Mouse (Mus musculus) megakaryocyte, adult 5-6 weeks (primary cell): Measurements from ENCODE around the gene Ninj1. TPM values are rescaled to one million over a fixed set of nuclear protein-coding genes. Genes with fewer than 3 reads are reported as not detected.
A peak's percentile ranks its signal among the peaks of the same experiment; 100 is the strongest.

Source experiments
- ATAC-seq: 2 replicates; pipeline ENCODE4 v1.8.0; 2016; ENCODE audit warnings: mild to moderate bottlenecking, inconsistent platforms; ENCODE audit not compliant: poor library complexity, severe bottlenecking
- total RNA-seq, 2 experiments: library from RNA; stranded (forward) in 1 of 2; stranded (reverse) in 1 of 2; fragments of 153-499, 151-499 nt in 1 of 2; fragments of 221-1000, 200-1000 nt in 1 of 2; gene quantifications; 2 replicates each; pipeline versions ENCODE4 v1.2.3 to v1.2.4; 2015 to 2017

Gene Ninj1
- total RNA-seq, 2 experiments from 2014 or later = 48.2 to 76.1 TPM

DNA sequence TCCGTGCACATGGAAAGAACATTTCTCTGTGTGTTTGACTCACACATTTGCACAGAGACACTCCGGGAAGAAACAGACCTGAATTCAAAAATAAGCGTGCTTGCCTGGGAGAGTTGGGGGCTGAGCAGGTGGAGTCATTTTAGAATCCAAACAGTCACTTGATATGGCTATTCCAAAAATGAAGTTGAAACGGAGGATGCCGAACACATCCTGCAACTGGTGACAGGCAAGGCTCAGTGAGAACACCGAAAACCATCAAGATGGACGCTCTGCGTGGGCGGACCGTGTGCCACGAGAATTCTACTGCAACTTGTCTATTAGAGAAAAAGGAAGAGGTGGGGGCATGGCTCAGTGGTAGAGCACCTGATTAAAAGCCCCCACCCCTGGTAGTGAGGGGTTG is 16.7 kb upstream of the Ninj1 start:
- ATAC-seq = no peak

DNA sequence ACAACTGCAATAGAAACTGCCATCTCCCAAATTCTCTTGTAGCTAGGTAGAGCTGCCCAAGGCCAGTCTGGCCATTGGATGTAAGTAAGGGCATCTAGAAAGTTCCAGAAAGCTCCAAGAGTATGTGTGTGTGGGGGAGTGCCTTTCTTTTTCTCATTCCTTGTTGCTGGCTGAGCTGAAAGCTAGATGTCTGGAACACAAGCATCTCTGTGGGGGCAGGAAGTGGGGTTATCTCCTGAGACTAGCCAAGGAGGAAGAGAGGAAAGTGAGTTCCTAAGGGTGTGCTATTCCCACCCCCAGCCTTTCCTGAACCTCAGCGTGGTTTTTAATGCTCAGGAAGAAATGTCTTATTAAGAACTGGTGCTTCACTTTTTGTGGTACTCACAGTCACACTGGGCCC is 15.6 kb upstream of the Ninj1 start:
- ATAC-seq = no peak

DNA sequence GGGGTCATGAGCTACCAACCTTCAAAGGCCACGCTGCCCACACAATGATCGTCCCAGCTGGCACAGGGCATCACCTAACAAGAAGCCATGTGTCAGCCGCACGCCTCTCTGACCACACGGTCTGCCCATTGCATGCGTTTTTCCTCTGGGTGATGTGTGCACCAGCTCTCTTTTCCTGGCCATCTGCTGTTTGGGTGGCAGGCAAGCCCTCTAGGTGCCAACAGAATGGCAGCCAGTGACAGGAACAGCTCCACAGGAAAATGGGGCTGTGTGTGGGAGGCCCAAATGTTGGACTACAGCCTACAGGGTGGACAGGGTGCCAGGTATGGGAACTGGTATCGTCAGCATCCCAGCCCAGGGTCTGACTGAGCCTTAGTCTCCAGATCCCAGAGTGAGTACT is 14.9 kb upstream of the Ninj1 start:
- no peak for ATAC-seq

DNA sequence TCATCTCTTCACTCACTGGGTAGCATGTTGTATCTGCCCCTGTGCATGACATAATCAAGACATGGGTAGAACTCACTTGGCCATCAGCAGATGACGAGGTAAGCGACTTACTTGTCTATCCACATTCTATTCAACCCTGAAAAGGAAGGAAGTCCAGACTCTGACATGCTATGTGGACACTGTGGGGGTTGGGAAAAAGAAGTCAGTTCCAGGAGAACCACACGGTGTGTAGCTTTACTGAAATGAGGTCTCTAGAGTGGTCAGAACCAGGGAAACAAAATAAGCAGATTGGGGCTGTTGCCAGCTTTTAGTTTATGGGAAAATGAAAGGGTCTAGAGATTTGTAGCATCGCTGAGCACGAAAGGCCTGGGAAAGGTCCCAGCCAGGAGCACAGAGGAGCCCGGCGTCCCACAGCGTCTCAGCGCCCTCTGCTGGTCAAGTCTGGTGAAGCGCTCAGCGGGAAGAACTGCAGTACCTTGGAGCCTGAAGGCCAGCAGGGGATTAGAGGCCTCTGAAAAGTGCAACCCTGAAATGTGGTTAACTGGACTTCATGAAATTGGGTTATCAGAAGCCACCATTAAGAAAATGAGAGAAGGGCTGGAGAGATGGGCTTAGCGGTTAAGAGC is 14.2 kb upstream of the Ninj1 start:
- ATAC-seq = peak; percentile 93

DNA sequence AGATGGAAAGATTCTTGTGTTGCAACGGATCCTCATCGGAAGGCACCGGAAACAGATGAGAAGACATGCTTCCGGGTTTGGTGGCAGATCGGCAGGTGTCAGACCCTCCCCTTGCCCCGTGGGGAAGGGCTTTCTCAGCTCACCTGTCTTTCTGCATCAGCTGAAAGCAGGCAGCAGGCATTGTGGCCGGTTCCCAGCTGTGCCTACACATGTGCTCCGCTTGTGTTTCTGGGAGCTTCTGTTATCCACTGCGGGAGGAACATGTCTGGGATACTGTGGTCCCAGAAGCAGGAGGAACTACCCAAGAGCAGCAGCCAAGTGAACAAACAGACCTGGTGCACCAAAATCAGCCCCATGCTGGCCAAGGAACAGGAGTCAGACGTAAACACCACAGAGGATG is 11.8 kb upstream of the Ninj1 start:
- ATAC-seq = no peak

DNA sequence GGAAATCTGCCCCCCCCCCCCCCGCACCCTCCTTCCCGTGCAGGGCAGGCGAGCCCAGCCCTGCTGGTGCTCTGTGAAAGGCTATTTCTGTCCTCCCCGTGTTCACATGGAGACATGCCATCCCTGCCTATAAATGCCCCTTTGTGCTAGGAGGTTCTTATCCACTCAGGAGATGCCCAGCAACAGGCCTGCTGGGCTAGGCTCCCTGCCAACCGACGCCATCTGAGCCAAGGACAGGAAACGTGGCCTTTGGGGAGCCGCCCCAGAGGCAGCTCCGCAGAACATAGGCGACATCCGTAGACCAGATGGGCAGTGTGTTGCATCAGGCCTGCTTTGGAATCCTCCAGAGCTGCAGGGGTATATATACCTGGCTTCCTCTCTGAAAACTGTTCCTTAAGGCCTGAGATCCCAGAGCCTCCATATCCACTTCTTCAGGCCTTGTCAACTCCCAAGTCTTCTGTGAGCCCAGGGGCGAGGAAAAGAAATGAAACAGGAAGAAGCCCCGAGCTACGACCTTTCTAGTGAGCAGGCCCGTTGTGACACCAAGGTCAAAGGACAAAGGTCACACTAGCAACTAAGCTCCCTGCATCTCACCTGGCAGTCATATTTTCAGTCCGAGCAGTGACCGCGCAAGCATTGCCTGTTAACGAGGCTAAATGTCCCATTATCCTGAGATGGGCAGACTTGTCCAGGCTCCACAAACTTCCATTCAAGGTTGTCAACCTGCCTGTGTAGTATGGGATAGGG is 8.3 kb upstream of the Ninj1 start:
- peak; percentile 62 for ATAC-seq

DNA sequence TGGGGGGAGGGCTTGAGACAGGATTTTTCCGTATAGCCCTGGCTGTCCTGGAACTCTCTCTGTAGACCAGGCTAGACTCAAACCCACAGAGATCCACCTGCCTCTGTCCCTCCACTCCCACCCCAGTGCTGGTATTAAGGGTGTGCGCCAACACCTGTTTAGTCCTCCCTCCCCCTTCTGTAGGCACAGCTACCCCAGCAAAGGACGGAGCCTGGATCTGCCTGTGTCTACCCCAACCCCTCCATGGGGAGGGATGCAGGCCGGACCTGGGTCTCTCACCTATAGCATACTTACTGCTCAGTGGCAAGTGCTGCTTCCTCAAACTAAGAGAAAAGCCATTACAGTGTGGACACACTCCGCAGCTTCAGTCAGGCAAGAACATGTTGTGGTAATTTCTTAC is 7.0 kb upstream of the Ninj1 start:
- ATAC-seq = no peak

DNA sequence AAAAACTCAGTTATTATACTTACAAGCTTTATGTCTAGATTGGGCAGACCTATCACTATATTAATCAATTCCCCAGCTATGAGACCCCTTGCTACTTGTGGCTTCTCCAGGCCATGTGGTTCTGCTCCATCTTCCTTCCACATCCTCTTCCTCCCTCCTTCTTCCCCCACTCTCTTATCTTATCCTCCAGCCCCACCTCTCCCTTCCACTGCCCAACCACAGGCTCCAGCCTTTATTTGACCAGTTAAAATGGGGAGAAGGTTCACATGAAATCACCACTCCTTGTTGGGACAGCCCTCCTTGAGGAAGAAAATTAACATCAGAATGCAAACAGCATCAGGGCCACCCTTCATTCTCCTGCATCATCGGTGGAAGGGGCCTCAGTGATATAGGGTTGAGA is 6.6 kb upstream of the Ninj1 start:
- no peak for ATAC-seq

DNA sequence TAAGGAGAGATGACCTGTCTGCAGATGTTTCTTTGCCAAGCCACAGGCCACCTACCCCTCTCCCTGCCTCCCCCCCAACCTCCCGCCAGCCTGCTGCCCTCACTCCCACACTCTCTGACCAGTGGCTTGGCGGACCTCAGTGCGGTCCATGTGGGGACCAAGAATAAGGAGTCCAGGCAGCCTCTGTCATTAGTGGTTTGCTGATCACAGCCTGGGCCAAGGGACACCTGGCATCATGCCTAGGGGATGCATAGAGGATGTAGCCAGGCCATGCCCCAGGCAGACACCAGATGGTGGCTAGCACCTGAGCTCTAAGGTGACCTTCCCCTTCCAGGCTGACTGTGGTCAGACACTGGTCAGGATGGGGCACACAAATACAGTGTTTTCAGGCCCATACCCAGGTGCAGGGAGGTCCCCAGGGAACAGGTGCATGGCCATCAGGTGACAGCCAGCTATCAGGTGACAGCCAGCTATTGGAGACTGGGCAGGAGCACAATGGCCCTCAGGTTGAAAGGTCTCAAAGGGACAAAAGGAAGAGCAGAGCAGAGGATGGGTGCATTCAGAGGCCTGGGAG is 5.8 kb upstream of the Ninj1 start:
- no peak for ATAC-seq

DNA sequence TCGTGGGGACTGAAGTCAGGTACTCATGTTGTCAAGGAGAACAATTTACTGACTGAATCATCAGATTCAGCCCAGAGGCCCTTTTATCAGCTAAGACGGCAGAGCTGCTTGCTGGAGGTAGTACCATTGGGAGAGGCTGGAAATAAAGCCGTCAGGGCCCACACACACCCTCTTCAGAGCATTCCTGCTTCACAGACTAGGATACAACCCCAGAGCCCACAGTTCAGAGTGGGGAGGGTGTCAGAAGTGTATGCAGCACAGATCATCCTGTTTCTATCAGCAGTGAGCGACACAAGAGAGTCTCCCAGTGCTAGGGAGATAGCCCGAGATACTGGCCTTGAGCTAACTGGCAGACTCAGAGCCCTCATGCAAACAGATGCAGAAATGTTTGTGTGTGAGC is 4.1 kb upstream of the Ninj1 start:
- no peak for ATAC-seq

DNA sequence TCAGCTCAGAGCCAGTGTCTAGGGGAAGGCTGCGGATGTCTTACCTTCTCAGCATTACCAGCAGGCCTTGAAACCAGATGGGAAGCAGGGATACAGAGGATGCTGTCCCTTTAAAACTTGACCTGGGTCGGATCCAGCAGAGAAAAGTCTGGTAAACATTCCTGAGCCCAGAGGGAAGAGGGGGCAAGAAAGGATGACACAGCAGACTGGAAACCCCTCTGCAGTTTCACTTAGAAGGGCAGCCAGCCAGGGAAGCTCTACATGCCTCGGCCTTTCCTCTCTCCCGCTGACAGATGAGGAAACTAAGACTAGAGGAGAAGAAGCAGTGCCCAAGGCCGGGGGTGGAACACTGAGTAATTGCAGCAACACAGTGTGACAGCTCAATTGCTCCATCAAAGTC is 3.6 kb upstream of the Ninj1 start:
- ATAC-seq = no peak

DNA sequence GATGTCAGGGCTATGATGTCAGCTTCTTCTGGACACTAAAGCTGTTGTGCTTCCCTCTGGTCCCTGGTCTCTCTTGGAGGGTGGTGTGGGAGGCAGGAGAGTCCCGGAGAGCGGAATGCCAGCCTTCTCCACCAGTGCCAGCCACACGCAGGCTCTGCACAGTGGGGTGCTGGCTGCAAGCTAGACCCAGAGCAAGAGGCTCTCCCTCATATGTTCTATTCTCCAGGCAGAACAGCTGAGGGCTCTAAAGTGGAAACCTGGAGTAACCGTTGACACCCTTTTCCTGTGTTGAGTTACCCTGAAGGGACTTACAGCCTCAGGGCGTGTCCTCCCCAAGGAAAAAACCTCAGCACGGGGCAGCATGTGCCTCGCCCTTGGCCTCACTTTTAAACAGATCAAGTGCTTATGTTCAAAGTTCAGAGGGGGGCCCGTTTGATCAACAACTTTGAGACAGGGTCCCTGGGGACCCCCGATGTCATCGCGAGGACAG is 442 bp upstream of the Ninj1 start:
- ATAC-seq = no peak

DNA sequence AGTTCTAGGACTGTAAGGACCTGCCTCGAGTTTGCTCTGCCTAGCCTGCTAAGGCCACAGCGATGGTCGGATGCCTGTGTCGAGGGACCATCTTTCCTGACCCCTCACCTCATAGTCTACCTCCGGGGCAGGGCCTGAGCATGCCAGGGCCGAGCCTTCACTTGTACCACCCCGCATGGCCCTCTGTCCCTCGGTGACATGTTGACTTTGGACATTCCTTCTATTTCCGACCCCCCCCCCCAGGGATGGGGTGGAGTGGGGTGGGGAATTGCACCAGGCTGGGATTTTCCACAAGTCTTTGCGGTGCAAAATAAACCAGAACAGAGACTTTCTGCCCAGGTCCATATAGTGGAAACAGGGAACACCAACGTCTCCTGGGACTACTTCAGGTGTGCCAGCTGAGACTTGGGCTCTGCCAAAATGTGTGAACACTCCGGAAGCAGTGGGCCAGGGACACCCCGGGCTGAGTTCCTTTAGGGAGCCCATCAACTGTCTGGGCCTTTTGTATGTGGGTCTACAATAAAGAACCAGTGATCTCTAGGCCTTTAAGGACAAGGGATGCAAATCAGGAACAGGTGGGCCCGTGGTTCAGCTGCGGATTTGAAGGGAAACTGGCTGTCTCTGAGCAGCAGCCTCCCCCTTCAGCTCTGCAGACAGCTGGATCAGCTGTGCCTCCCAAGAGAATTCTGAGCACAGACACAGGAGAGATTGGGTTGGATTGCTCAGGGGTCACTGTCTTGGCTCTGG is 1.1 kb downstream of the Ninj1 start:
- ATAC-seq = no peak

DNA sequence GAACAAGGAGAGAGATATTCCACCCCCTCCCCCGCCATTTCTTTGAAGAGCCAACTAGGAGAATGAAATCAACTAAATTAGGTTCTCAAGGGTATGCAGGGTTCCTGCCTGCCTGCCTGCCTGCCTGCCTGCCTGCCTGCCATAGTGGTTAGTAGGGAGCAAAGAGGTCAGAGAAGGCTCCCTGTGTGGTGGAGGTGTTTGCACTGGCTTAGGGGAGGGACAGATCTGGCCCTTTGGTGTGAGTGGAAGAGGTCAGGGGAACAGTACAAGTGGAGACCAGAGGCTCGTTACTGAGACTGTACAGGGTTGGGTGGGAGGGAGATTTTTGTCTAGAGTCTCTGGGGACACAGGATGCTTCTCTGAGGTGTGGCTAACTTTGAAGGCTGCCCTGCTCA is 1.7 kb downstream of the Ninj1 start:
- no peak for ATAC-seq

DNA sequence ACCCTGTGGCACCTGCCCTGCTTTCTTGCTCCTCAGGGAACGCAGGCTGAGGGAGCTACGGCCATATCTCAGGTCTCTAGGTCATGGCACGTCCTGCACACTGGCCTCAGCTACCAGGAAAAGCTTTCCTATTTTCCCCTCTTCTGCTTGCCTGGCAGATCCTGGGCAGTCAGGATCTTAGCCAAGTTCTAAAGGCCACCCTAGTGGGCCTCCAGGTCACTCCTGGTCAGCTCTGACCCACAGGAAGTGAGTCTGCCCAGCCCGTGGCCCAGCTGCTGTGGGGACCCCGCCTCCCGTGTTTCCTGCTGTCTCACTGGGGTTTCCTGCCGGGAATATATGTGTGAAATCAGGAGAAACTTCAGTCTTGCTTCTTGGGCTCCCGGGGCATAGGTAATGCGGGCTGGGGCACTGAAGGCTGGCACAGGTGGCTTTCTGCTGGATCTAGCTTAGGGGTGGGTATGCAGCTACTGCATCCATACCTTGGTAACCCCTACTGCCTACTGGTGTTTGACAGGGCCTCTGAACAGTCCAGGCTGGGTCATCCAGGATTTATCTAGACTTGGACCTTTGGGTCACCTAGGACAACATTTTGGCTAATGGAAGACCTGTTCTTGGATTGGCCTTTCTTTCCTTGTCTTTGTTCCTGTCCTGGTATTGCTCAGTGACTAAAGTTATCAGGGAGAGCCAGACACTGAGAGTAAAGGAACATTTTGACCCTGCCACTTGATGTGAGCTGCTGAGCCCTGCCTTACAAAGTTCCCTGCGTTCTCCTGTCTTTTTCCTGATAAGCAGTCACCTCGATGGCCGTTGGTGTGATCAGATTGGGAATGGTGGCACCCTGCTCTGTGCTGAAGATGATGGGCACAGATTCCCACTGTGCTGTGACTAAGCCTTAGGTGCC is 2.9 kb downstream of the Ninj1 start:
- no peak for ATAC-seq

DNA sequence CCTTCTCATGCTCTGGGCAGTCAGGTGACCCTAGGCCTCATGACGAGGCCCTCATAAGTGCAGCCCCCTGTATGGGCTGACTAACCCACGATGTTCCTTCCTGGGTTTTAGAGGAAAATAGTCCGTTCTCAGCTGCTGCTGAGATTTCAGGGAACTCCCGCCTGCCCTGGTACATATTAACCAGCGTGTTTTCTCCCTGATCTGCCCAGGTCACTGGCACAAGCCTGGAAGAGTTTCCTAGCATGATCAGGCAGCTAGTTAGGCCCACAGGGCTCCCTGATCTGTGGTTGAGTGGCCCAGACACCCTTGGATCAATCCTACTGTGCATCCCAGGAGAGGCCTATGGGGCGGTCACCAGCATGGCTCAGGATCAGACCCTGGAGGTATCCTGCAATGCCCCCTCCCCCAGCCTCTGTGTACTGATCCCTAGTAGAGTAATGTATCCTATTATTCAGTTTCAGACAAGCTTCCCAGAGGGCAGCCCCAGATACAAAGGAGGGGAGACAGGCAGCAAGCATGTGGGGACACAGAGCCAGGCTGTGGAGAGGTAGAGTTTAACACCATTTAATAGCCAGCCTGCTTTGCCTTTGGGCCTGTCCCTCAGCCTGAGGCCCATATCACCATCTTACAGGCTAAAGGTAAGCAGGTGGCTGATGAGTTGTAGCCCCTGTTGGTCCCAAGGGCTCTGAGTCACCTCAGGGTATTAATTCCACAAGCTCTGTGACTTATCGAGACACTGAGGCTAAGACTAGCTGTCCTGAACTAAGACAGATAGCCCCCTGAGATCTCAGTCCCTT is 3.8 kb downstream of the Ninj1 start:
- no peak for ATAC-seq

DNA sequence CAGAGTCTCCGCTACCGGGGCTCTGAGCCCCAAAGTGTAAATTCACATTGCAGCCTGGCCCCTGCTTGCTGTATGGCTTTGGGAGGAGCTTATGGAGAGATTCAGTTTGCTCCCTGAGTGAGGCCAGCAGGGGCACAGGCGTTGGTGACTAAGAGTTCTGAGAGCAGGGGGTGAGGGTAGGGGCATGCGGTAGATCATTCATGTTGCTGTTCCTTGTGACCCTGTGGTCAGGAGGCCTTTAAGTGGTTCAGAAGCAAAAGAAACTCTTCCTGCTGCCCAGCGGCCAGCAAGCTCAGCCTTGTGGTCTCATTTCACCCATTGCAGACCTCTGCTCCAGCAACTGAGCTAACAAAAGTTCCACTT is 4.4 kb downstream of the Ninj1 start:
- ATAC-seq = peak; percentile 4; the same call in 1 of the 2 replicates

DNA sequence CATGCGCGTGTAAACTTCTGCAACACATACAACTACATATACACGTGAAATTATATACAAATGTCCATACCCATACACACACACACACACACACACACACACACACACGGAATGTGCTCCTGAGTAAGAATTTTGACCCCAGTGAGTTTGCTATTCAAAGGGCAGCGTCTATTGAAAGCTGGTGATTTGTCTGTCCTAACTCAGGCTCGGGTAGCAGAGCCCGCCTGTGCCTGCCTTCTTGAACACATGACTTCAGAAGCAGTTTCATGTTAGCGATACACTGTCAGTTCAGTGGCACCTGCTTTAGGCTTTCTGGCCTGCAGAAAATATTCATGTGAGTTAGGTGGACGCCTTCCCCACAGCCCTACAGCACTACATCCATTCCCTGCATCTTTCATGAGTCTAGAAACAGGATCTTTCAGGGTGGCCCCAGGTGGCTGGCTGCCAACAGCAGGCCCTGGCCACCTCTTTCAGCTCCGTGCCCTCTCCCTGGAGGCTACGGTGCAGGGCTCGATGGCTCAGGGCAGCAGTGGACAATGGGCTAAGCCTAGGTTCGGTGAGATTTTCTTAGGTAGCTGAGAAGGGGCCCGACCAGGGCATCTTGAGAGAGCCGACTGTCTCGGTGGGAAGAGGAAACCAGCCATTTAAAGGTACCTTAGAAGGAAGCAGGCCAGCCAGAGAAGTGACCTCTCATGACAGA is 5.0 kb downstream of the Ninj1 start:
- ATAC-seq = no peak

DNA sequence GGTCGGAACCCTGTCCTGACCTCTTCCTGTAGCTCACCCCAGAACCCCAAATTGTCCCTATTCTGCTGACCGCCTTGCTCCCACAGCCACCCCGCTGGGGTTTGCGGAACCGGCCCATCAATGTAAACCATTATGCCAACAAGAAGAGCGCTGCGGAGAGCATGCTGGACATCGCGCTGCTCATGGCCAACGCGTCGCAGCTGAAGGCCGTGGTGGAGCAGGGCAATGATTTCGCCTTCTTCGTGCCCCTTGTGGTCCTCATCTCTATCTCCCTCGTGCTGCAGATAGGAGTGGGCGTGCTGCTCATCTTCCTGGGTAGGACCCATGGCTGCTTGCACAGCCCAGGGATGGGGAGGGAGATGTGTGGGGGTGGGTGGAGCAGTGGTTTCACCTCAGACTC is 6.4 kb downstream of the Ninj1 start:
- no peak for ATAC-seq
